Mouse (Mus musculus): ENCODE data around the gene 4930550C14Rik. TPM values are rescaled to one million over a fixed set of nuclear protein-coding genes. Genes with fewer than 3 reads are reported as not detected.

4930550C14Rik gene
- polyA plus RNA-seq, 1 experiment from 2014 or later: 0.84 TPM

GRCm38 (mm10) chr9:53472806-53473518, 70.8 kb downstream of the 4930550C14Rik start:
- Histone ChIP-seq H3K36me3 (ENCODE audit: control insufficient read depth, insufficient read depth, low read length) (peaks cover 20% of the 10 kb centered on the region; the same call in 1 of the 2 replicates), H3K27ac (ENCODE audit: low read depth) (no peak overlapping the region), H3K4me3 (ENCODE audit: low read depth, low read length) (no peak overlapping the region), H3K9ac (ENCODE audit: low read length) (no peak overlapping the region), H3K4me2 (ENCODE audit: low read length) (no peak overlapping the region), H3K4me1 (replicated peaks; ENCODE audit: control insufficient read depth, insufficient read depth, low read length) (no peaks in the 10 kb centered on the region), H3K27me3 (replicated peaks; ENCODE audit: control insufficient read depth, insufficient read depth, low read length) (no peaks in the 10 kb centered on the region), H3K9me3 (ENCODE audit: control insufficient read depth, low read length) (no peaks in the 10 kb centered on the region)
- DNase-seq (ENCODE audit: low spot score) (no peak), ATAC-seq (replicated peaks; ENCODE audit: low FRiP score, low TSS enrichment, low read depth) (no peak)
- WGBS: 85% methylated on average over 9 of the region's 9 CpGs

Small RNAs within 50 kb of the gene (microRNA-seq; reads per million reads assigned to microRNA genes)
- gene Mir130c: not detected

Other genes starting within 250 kb of the 4930550C14Rik start
- 31.2 and 34.2 TPM in 2 replicates for gene Ddx10, start 154.3 kb upstream of the 4930550C14Rik start, polyA plus RNA-seq (2014; fragmentation: Nextera tagmentation; extraction: Ambion mirVana)
- 4.9 and 6.2 TPM in 2 replicates for gene Exph5, start 100.7 kb upstream of the 4930550C14Rik start, polyA plus RNA-seq (2014; fragmentation: Nextera tagmentation; extraction: Ambion mirVana)
- gene Kdelc2, start 18.3 kb upstream of the 4930550C14Rik start, polyA plus RNA-seq (2014; fragmentation: Nextera tagmentation; extraction: Ambion mirVana): 27.3 and 31.3 TPM in 2 replicates
- 16.4 and 20.9 TPM in 2 replicates for gene Atm, start 134.4 kb downstream of the 4930550C14Rik start, polyA plus RNA-seq (2014; fragmentation: Nextera tagmentation; extraction: Ambion mirVana)
- gene Npat, start 134.7 kb downstream of the 4930550C14Rik start, polyA plus RNA-seq (2014; fragmentation: Nextera tagmentation; extraction: Ambion mirVana): 22.4 and 22.8 TPM in 2 replicates
- 122 and 131 TPM in 2 replicates for gene Acat1, start 208.1 kb downstream of the 4930550C14Rik start, polyA plus RNA-seq (2014; fragmentation: Nextera tagmentation; extraction: Ambion mirVana)